Mouse (Mus musculus) G1E (cell line): ENCODE measurements around the gene Ptgds.

Experiments
- CTCF ChIP-seq: IDR thresholded peaks from 2 replicates; pipeline ENCODE4 v1.5.1; 2012; ENCODE audit warnings: low read depth, low read length, inconsistent platforms, mixed read lengths
- GATA1 ChIP-seq: IDR thresholded peaks from 2 replicates; pipeline ENCODE4 v1.6.1; 2012; ENCODE audit warnings: borderline replicate concordance, low read length, inconsistent platforms, mixed read lengths
- GATA2 ChIP-seq: IDR thresholded peaks from 2 replicates; pipeline ENCODE4 v1.6.1; 2012; ENCODE audit warnings: low read depth, low read length, inconsistent platforms, borderline replicate concordance
- POLR2AphosphoS5 ChIP-seq: IDR thresholded peaks from 2 replicates; pipeline ENCODE4 v1.6.1; 2012; ENCODE audit warnings: low read depth, low read length, inconsistent platforms; ENCODE audit not compliant: insufficient replicate concordance
- TAL1 ChIP-seq: conservative IDR thresholded peaks from 2 replicates; pipeline ENCODE4 v1.6.1; 2012; ENCODE audit warnings: low read depth, low read length, inconsistent platforms, mixed read lengths

DNA sequence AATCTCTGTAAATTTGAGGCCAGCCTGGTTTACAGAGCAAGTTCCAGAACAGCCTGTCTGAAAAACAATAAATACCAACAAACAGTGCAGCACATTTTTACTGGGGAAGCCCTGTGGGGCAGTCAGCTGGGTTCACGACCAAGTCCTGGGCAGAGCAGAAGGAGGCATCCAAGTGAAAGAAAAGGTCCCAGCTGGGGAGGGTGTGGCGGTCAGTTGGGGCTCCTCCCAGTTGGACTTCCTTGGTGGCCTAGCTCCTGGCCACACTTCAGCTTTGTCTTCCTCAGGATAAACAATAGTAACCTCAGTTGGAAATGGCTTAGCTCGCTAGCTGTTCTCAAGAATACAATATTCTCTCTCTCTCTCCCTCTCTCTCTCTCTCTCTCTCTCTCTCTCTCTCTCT lies 52.4 kb downstream of the Ptgds start:
- TF ChIP-seq CTCF (no peak), GATA1 (no peak), TAL1 (no peak), POLR2AphosphoS5 (no peak), GATA2 (no peak)
